9 mouse cellular contexts compared by ENCODE assay signal in the genomic region with DNA sequence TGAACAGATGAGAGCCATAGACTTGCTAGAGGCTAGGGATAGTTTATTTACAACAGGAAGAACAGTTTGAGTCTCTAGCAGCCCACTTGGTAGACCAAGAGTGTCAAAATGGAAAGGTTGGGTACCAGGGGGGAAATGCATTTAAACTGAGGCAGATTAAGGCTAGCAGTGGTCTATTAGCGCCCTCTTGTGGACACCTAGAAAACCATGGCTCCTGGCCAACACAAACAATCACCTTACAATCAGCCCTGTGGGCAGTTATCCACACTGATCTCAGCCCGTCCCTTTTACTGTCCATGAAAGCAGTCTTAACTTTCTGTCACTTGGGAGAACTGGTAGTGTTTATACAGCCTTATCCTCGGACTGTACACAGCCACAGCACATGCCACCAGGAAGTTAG. TPM values are rescaled to one million over a fixed set of nuclear protein-coding genes. Genes with fewer than 3 reads are reported as not detected.
DNase-seq lines count a peak whose midpoint lies in the region; ATAC-seq and TF ChIP-seq lines count a peak whose summit lies in the region.
"Had no signal": no experiment of that assay in that cellular context is flagged by ENCODE, and none has a peak within 500 bp of the region (broad histone marks: within the 10 kb centered on the region; RNA-seq: fewer than 3 reads in every experiment).

No protein-coding gene starts in this region.

- peak; percentile 83 for DNase-seq in 3T3-L1 (ENCODE audit: low read depth, low spot score)
- peak; percentile 68 for DNase-seq in c-Kit-positive CD71-positive TER-119-positive erythroid progenitor cells, embryonic 14.5 days (ENCODE audit: low spot score)
- DNase-seq in forebrain, embryonic 14.5 days (ENCODE audit: low spot score) = peak; percentile 86
- DNase-seq in ovary, postnatal 36 days (ENCODE audit: low spot score) = peak; percentile 40
- DNase-seq in urinary bladder, postnatal 14 days (ENCODE audit: low spot score) = peak; percentile 73

- peak; percentile 37; the same call in 1 of the 2 replicates for ATAC-seq in forebrain, embryonic 14.5 days
- peak; percentile 42 for ATAC-seq in inflammation-experienced regulatory T-cells, adult 6 months
- no peak for ATAC-seq in limb, embryonic 12.5 days (ENCODE audit: insufficient number of reproducible peaks, insufficient read depth, low FRiP score, low TSS enrichment, low read depth)

- WGBS in forebrain, embryonic 14.5 days = 5% methylated on average over 3 of the region's 3 CpGs
- 3% methylated on average over 3 of the region's 3 CpGs for WGBS in limb, embryonic 12.5 days

- H3K27me3 ChIP-seq in E14TG2a.4 (ENCODE audit: insufficient read depth, low read length) = peaks cover 2% of the 10 kb centered on the region; the same call in 1 of the 2 replicates
- H3K27me3 ChIP-seq in forebrain, embryonic 14.5 days (replicated peaks; ENCODE audit: control insufficient read depth, insufficient read depth, low read length) = no peaks in the 10 kb centered on the region
- H3K27me3 ChIP-seq in limb, embryonic 12.5 days = no peaks in the 10 kb centered on the region
- H3K27me3 ChIP-seq: heart, embryonic 15.5 days had no signal

- no peak overlapping the region for H3K4me2 ChIP-seq in forebrain, embryonic 14.5 days (ENCODE audit: low read length)
- H3K4me2 ChIP-seq in limb, embryonic 12.5 days = no peak overlapping the region
- H3K4me2 ChIP-seq: heart, embryonic 15.5 days had no signal

- H3K9me3 ChIP-seq in E14TG2a.4 (ENCODE audit: low read length) = no peaks in the 10 kb centered on the region
- H3K9me3 ChIP-seq in forebrain, embryonic 14.5 days (replicated peaks; ENCODE audit: control insufficient read depth, low read length) = no peaks in the 10 kb centered on the region
- H3K9me3 ChIP-seq in limb, embryonic 12.5 days = no peaks in the 10 kb centered on the region
- H3K9me3 ChIP-seq: heart, embryonic 15.5 days had no signal

- TF ChIP-seq CTCF in E14TG2a.4 (conservative IDR thresholded peaks at IDR 0.05; ENCODE audit: low read length) = peak; percentile 84

- H3K9ac ChIP-seq in forebrain, embryonic 14.5 days (ENCODE audit: low read length) = no peak overlapping the region
- no peak overlapping the region for H3K9ac ChIP-seq in limb, embryonic 12.5 days (replicated peaks)
- H3K9ac ChIP-seq: heart, embryonic 15.5 days had no signal

- peaks cover 14% of the 10 kb centered on the region for H3K4me1 ChIP-seq in E14TG2a.4 (replicated peaks; ENCODE audit: low read depth, low read length)
- 0 out of 2 replicates have a peak, but pooled peaks cover 7% of the 10 kb centered on the region for H3K4me1 ChIP-seq in forebrain, embryonic 14.5 days (ENCODE audit: control insufficient read depth, insufficient read depth, low read length)
- peaks cover 14% of the 10 kb centered on the region for H3K4me1 ChIP-seq in limb, embryonic 12.5 days (replicated peaks)

- no peak overlapping the region for H3K27ac ChIP-seq in forebrain, embryonic 14.5 days (ENCODE audit: low read depth, low read length)
- peak overlapping the region; percentile 32; the same call in 1 of the 2 replicates for H3K27ac ChIP-seq in limb, embryonic 12.5 days
- H3K27ac ChIP-seq: heart, embryonic 15.5 days had no signal

- H3K36me3 ChIP-seq in E14TG2a.4 (ENCODE audit: insufficient read depth, low read length) = peaks cover 28% of the 10 kb centered on the region
- peaks cover 26% of the 10 kb centered on the region for H3K36me3 ChIP-seq in forebrain, embryonic 14.5 days (ENCODE audit: control insufficient read depth, insufficient read depth, low read length)
- peaks cover 28% of the 10 kb centered on the region for H3K36me3 ChIP-seq in limb, embryonic 12.5 days

- H3K4me3 ChIP-seq in E14TG2a.4 (replicated peaks; ENCODE audit: low read length) = no peak overlapping the region
- H3K4me3 ChIP-seq in forebrain, embryonic 14.5 days (ENCODE audit: low read depth, low read length) = no peak overlapping the region
- no peak overlapping the region for H3K4me3 ChIP-seq in limb, embryonic 12.5 days (replicated peaks)
- H3K4me3 ChIP-seq: heart, embryonic 15.5 days had no signal

RNA-seq across cellular contexts. Expression of a gene that starts 4.7 kb away (rescaled TPM):
- polyA plus RNA-seq in forebrain, embryonic 14.5 days (2014; fragmentation: Nextera tagmentation; extraction: Ambion mirVana) = 454 and 479 TPM in 2 replicates
- polyA plus RNA-seq in inflammation-experienced regulatory T-cells, adult 6 months (2017; shearing (Covaris generic)) = 10 to 100 TPM; 77.0 to 81.7 (median 77.7) TPM
- 235 and 244 TPM in 2 replicates for polyA plus RNA-seq in limb, embryonic 12.5 days (2016; fragmentation: Nextera tagmentation; extraction: Ambion mirVana)

RNA-seq across cellular contexts. Expression of a gene that starts 42.9 kb away (rescaled TPM):
- polyA plus RNA-seq in forebrain, embryonic 14.5 days (2014; fragmentation: Nextera tagmentation; extraction: Ambion mirVana) = 1.1 and 1.5 TPM in 2 replicates
- under 1 TPM in 1 of 3 experiments, not detected in 2; 0.16 TPM for polyA plus RNA-seq in inflammation-experienced regulatory T-cells, adult 6 months (2017; shearing (Covaris generic))
- 0.26 and 0.29 TPM in 2 replicates for polyA plus RNA-seq in limb, embryonic 12.5 days (2016; fragmentation: Nextera tagmentation; extraction: Ambion mirVana)
